Mouse (Mus musculus) left cerebral cortex, postnatal 10 days (tissue): Measurements from ENCODE around the gene Olfr275. TPM values are rescaled to one million over a fixed set of nuclear protein-coding genes. Genes with fewer than 3 reads are reported as not detected.
"Not testable (repeated sequence)": the region's sequence is repeated elsewhere in the genome, so short reads cannot be mapped to it uniquely, and the experiment has no call there.

Experiments used
- DNase-seq, 2 experiments: peaks; one replicate each; pipeline ENCODE4 v3.0.0; 2021 to 2022; ENCODE audit warnings: low spot score in 2 of 2, mixed read lengths in 1 of 2; ENCODE audit errors: extremely low spot score in 1 of 2
- intact Hi-C: fragments of 180-260 bp; cut with DNase I; formaldehyde crosslinking; loops from one replicate; pipeline ENCODE4 v1.15.1; 2025
- total RNA-seq, 2 experiments: library from RNA; stranded (reverse); gene quantifications; 2 replicates each; pipeline ENCODE4 v1.2.3; 2021

Olfr275 gene
- not detected for total RNA-seq

GRCm38 (mm10) chr4:52814304-52814703, at the start of gene Olfr275:
Gene Olfr275, plus strand, starts transcription at chr4:52814604.
- intact Hi-C loops: no loop called here

GRCm38 (mm10) chr4:52765612-52766011, 48.8 kb upstream of the Olfr275 start:
- DNase-seq: no peak
- intact Hi-C loops: no loop called here

More at GRCm38 (mm10) chr4:52814304-52814703, at the start of gene Olfr275:
- no peak for DNase-seq

GRCm38 (mm10) chr4:52772186-52772585, 42.2 kb upstream of the Olfr275 start:
- DNase-seq: no peak

GRCm38 (mm10) chr4:52800013-52800412, 14.4 kb upstream of the Olfr275 start:
- intact Hi-C loops: no loop called here
- DNase-seq: no peak

More at GRCm38 (mm10) chr4:52772186-52772585, 42.2 kb upstream of the Olfr275 start:
- intact Hi-C loops: no loop called here

- intact Hi-C loops: no loop called here
- DNase-seq: no peak
Observed at GRCm38 (mm10) chr4:52811871-52812270, 2.5 kb upstream of the Olfr275 start.

GRCm38 (mm10) chr4:52821375-52821774, 7.0 kb downstream of the Olfr275 start:
- intact Hi-C loops: no loop called here

GRCm38 (mm10) chr4:52845411-52845810, 31.0 kb downstream of the Olfr275 start:
- DNase-seq, intact Hi-C loops: not testable (repeated sequence)

More at GRCm38 (mm10) chr4:52821375-52821774, 7.0 kb downstream of the Olfr275 start:
- no peak for DNase-seq

- intact Hi-C loops: no loop called here
- no peak for DNase-seq
Observed at GRCm38 (mm10) chr4:52849039-52849635, 34.7 kb downstream of the Olfr275 start.

- DNase-seq: no peak
- intact Hi-C loops: no loop called here
Observed at GRCm38 (mm10) chr4:52849672-52850071, 35.3 kb downstream of the Olfr275 start.

- intact Hi-C loops: no loop called here
- DNase-seq: no peak
Observed at GRCm38 (mm10) chr4:52859136-52859535, 44.7 kb downstream of the Olfr275 start, which contains the start of gene Olfr273. Gene Olfr273, minus strand, starts transcription at chr4:52859236.

- peak in 1 of 2 experiments; percentile 11 for DNase-seq
- intact Hi-C loops: no loop called here
Observed at GRCm38 (mm10) chr4:52864156-52864555, 49.8 kb downstream of the Olfr275 start.

Other genes with a start within 250 kb of the Olfr275 start
- not detected for gene Toporsl, start 218.3 kb upstream of the Olfr275 start, total RNA-seq
- not detected for gene Olfr273, start 44.6 kb downstream of the Olfr275 start, total RNA-seq
- not detected for gene Olfr272, start 104.6 kb downstream of the Olfr275 start, total RNA-seq
- not detected for gene Olfr270, start 149.9 kb downstream of the Olfr275 start, total RNA-seq
- gene Nipsnap3a, start 174.7 kb downstream of the Olfr275 start, total RNA-seq: not detected
- 10 to 100 TPM; 22.3 to 24.5 TPM for gene Nipsnap3b, start 197.3 kb downstream of the Olfr275 start, total RNA-seq